Mouse (Mus musculus): Measurements from ENCODE around the gene Aunip. TPM values are rescaled to one million over a fixed set of nuclear protein-coding genes. Genes with fewer than 3 reads are reported as not detected.

The Aunip gene
- polyA plus RNA-seq, 1 experiment from 2014 or later, result 13.7 TPM

DNA sequence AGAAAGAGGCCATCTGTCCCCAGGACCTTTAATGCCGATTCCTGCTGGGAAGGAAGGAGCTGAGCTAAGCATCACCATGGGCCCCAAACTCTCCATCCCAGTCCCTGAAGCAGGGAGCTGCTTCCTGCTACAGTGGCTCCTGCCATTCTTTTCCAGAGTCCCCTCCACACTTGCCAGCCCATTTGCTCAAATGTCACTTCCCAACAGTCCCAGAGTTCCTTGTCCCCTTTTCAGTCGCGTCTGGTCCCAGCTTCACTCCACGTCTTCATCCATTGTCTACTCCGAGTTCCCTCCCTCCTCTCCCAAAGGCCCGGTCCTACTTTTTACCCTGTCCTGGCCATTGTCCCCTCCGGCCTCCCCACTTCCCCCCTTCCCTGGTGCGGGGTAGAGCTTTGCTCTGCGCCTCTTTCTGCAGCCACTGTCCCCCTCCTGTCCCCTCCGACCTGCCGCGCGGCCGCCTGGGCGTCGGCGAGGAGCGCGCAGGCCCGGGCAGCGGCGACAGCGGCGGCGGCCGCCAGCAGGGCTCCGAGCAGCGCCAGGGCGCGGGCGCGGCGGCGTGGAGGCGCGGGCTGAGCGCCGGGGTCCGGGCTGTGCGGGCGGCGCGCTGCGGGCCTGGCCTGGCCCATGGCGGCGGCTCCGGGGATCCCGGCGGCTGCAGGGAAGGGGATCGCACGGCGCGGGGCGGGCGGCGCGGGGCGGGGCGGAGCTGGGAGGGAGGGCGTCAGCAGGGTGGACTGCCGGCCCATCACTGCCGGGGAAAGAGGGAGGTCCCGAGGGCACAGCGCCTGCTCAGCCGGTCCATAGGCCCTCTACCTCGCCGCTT, 40.9 kb downstream of the Aunip start, which contains the start of gene Selenon:
Gene Selenon, minus strand, starts transcription at position 673 of the 823 bp plus-strand sequence.
- Histone ChIP-seq H3K27ac (ENCODE audit: low read length) (no peak within 1 kb of the TSS), H3K9me3 (replicated peaks; ENCODE audit: control insufficient read depth, low read length) (peaks cover 5% of the 10 kb centered on the region), H3K27me3 (ENCODE audit: control insufficient read depth, insufficient read depth, low read depth, low read length) (no peaks in the 10 kb centered on the region), H3K36me3 (ENCODE audit: control insufficient read depth, insufficient read depth) (peaks cover 5% of the 10 kb centered on the region; the same call in 1 of the 2 replicates), H3K4me3 (ENCODE audit: low read depth, low read length) (peak within 1 kb of the TSS; percentile 67), H3K9ac (ENCODE audit: low read depth, low read length) (peak within 1 kb of the TSS; percentile 69), H3K4me1 (ENCODE audit: control insufficient read depth, low read depth, low read length) (peaks cover 24% of the 10 kb centered on the region), H3K4me2 (ENCODE audit: low read depth, low read length) (peak within 1 kb of the TSS; percentile 83)
- 1% methylated on average over 66 of the region's 67 CpGs for WGBS (ENCODE audit: insufficient replicate concordance)
- peak; percentile 77 for ATAC-seq (ENCODE audit: low read depth)

DNA sequence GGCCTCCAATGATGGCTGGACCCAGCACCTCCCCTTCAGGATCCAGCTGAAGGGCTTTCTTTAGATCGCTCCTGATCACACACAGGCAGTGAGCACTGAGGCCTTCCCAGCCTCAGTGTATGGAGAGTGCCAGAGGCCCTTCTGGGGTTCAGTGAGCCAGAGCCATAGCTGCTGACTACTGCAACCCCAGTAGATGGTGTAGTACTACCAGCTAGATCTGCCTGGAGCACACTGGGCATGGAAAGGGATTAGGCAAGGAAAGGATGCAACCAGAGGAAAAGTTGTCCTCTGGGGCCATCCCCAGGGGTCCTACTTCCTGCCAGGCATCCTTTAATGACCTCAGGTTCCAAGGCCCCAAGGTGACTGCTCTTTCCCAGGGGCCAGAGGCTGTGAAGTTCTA, 42.8 kb downstream of the Aunip start:
- H3K4me1 ChIP-seq (ENCODE audit: control insufficient read depth, low read depth, low read length), result peaks cover 8% of the 10 kb centered on the region
- peaks cover 5% of the 10 kb centered on the region for H3K9me3 ChIP-seq (replicated peaks; ENCODE audit: control insufficient read depth, low read length)
- H3K27me3 ChIP-seq (ENCODE audit: control insufficient read depth, insufficient read depth, low read depth, low read length), result no peaks in the 10 kb centered on the region
- no peak for ATAC-seq (ENCODE audit: low read depth)
- H3K4me3 ChIP-seq (ENCODE audit: low read depth, low read length), result no peak overlapping the region
- no peak overlapping the region for H3K27ac ChIP-seq (ENCODE audit: low read length)
- H3K4me2 ChIP-seq (ENCODE audit: low read depth, low read length), result no peak overlapping the region
- H3K9ac ChIP-seq (ENCODE audit: low read depth, low read length), result no peak overlapping the region
- WGBS (ENCODE audit: insufficient replicate concordance), result 61% methylated on average over 1 of the region's 1 CpGs
- peaks cover 5% of the 10 kb centered on the region; the same call in 1 of the 2 replicates for H3K36me3 ChIP-seq (ENCODE audit: control insufficient read depth, insufficient read depth)

DNA sequence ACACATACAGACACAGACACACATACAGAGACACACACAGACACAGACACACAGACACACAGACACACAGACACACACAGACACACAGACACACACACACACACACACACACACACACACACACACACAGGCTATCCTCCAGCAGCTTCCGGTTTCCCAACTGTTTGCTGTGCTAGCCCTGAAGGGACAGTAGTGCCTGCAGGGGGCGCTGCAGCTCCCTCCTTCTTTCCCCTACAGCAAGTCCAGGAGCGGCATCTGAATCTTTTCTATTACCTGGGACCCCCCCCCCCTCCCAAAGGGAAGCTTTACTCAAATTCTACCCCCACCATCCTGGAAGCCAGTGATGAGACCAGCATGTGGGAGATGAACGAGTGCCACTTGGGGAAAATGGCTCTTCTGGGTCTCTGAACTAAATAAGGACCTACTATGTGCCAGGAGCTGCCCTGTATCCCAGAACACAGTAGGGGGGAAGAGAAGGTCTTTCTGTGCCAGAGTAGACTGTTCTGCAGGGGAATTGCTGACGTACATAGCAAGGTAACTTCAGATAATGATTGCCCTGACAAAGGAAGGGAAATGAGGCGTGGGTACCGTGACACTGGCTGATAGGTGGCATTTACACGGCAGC, 45.3 kb downstream of the Aunip start:
- ATAC-seq (ENCODE audit: low read depth), result no peak

DNA sequence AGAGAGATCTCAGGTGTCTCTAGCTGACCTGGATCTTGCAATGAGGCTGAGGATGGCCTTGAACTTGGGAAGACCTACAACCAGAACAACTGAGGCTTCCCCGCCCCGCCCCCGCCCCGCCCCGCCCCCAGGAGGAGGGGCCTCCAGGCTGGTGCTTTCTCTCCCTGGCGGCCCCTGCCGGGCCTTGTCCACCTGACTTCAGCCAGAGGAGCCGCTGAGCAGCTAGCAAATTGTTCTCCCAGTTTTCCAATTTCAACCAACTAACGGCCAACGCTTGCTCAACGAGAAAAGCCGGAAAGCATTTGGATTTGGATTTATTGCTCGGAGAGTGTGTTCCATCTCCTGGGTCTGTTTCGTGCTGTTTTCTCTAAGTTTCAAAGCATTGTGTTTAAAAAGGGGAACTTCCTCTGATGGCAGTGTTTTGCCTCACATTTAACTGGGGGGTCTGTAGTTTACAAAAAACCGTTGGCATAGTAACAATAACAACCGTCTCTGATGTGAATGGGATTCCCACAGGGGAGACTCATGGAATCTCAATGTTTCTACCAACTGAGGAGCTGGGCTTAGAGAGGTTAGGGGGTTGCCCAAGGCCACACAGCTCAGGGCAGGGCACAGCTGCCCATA, 46.9 kb downstream of the Aunip start:
- H3K4me1 ChIP-seq (ENCODE audit: control insufficient read depth, low read depth, low read length), result no peaks in the 10 kb centered on the region
- H3K4me3 ChIP-seq (ENCODE audit: low read depth, low read length), result no peak overlapping the region
- no peaks in the 10 kb centered on the region for H3K9me3 ChIP-seq (replicated peaks; ENCODE audit: control insufficient read depth, low read length)
- no peak overlapping the region for H3K4me2 ChIP-seq (ENCODE audit: low read depth, low read length)
- no peak overlapping the region for H3K9ac ChIP-seq (ENCODE audit: low read depth, low read length)
- no peak overlapping the region for H3K27ac ChIP-seq (ENCODE audit: low read length)
- no peaks in the 10 kb centered on the region for H3K27me3 ChIP-seq (ENCODE audit: control insufficient read depth, insufficient read depth, low read depth, low read length)
- 5% methylated on average over 16 of the region's 16 CpGs for WGBS (ENCODE audit: insufficient replicate concordance)
- no peaks in the 10 kb centered on the region for H3K36me3 ChIP-seq (ENCODE audit: control insufficient read depth, insufficient read depth)
- no peak for ATAC-seq (ENCODE audit: low read depth)

More for the DNA sequence above, 45.3 kb downstream of the Aunip start:
- no peak overlapping the region for H3K9ac ChIP-seq (ENCODE audit: low read depth, low read length)
- H3K4me3 ChIP-seq (ENCODE audit: low read depth, low read length), result no peak overlapping the region
- H3K4me2 ChIP-seq (ENCODE audit: low read depth, low read length), result no peak overlapping the region
- WGBS (ENCODE audit: insufficient replicate concordance), result 46% methylated on average over 8 of the region's 8 CpGs
- H3K36me3 ChIP-seq (ENCODE audit: control insufficient read depth, insufficient read depth), result no peaks in the 10 kb centered on the region
- H3K27ac ChIP-seq (ENCODE audit: low read length), result no peak overlapping the region
- no peaks in the 10 kb centered on the region for H3K9me3 ChIP-seq (replicated peaks; ENCODE audit: control insufficient read depth, low read length)
- no peaks in the 10 kb centered on the region for H3K27me3 ChIP-seq (ENCODE audit: control insufficient read depth, insufficient read depth, low read depth, low read length)
- H3K4me1 ChIP-seq (ENCODE audit: control insufficient read depth, low read depth, low read length), result peaks cover 6% of the 10 kb centered on the region

DNA sequence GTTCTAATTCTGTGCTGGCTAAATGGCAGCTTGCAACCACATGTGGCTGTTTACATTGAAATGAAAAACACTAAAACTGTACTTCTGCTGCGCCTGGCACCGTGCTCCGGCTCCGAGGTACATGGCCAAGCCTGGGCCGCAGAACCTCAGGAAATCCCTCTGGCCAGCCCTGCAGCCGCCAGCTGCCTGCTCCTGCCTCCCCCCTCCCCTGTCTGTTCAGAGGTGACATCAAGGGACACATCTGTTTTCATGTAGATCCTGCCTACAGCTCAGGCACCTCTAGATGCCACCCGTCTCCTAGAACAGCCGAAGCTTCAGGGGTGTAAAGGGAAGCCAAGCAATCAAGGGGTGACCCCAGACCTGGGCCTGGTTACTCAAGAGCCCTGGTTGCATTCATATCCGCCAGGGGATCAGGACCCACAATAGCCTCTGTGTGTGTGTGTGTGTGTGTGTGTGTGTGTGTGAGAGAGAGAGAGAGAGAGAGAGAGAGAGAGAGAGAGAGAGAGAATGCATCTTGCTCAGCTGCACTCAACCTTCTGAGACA, 47.8 kb downstream of the Aunip start:
- Histone ChIP-seq H3K4me2 (ENCODE audit: low read depth, low read length) (no peak overlapping the region), H3K9me3 (replicated peaks; ENCODE audit: control insufficient read depth, low read length) (no peaks in the 10 kb centered on the region), H3K4me3 (ENCODE audit: low read depth, low read length) (no peak overlapping the region), H3K27ac (ENCODE audit: low read length) (no peak overlapping the region), H3K36me3 (ENCODE audit: control insufficient read depth, insufficient read depth) (no peaks in the 10 kb centered on the region), H3K27me3 (ENCODE audit: control insufficient read depth, insufficient read depth, low read depth, low read length) (no peaks in the 10 kb centered on the region), H3K9ac (ENCODE audit: low read depth, low read length) (no peak overlapping the region), H3K4me1 (ENCODE audit: control insufficient read depth, low read depth, low read length) (no peaks in the 10 kb centered on the region)
- no peak for ATAC-seq (ENCODE audit: low read depth)
- WGBS (ENCODE audit: insufficient replicate concordance), result 35% methylated on average over 9 of the region's 9 CpGs

DNA sequence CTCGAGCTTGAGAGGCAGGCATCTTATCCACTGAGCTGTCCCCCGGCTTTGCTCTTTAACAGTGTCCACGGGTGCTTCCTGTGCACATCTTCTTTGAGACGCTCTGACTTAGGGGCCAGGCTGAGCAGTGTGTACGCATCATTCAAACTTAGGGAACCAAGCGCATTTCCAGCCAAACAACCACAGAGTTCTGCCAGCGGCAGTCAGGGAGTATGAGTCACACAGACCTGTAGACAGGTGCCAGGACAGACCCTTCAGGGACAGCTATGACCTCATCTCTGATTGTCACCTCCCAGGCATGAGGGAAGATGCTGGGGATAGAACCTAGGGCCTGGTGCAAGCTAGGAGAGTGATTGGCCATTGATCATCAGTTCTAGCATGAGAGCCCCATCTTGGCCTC, 48.4 kb downstream of the Aunip start:
- no peaks in the 10 kb centered on the region for H3K4me1 ChIP-seq (ENCODE audit: control insufficient read depth, low read depth, low read length)
- no peak overlapping the region for H3K9ac ChIP-seq (ENCODE audit: low read depth, low read length)
- H3K9me3 ChIP-seq (replicated peaks; ENCODE audit: control insufficient read depth, low read length), result no peaks in the 10 kb centered on the region
- H3K4me2 ChIP-seq (ENCODE audit: low read depth, low read length), result no peak overlapping the region
- no peaks in the 10 kb centered on the region for H3K27me3 ChIP-seq (ENCODE audit: control insufficient read depth, insufficient read depth, low read depth, low read length)
- H3K27ac ChIP-seq (ENCODE audit: low read length), result no peak overlapping the region
- no peaks in the 10 kb centered on the region for H3K36me3 ChIP-seq (ENCODE audit: control insufficient read depth, insufficient read depth)
- H3K4me3 ChIP-seq (ENCODE audit: low read depth, low read length), result no peak overlapping the region
- 43% methylated on average over 7 of the region's 7 CpGs for WGBS (ENCODE audit: insufficient replicate concordance)
- no peak for ATAC-seq (ENCODE audit: low read depth)

DNA sequence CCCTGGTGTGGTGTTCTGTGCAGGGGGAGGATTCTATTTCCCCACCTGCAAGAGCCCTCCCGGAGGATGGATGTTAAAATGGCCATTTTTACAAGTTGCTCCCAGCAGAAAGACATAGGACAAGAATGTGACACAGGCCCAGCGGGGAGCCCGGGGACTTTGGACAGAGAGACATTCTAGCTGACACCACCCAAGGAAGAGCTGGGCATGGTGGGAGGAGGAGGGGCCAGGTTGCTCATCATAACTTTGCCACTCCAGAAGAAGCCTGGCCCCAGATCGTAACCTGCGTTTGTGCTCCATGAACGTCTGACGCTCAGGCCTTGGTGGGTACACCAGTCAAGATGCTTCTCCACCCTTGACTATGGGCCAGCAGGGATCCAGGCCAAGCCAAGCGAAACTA, 49.9 kb downstream of the Aunip start:
- H3K27me3 ChIP-seq (ENCODE audit: control insufficient read depth, insufficient read depth, low read depth, low read length), result no peaks in the 10 kb centered on the region
- H3K4me2 ChIP-seq (ENCODE audit: low read depth, low read length), result no peak overlapping the region
- peaks cover 2% of the 10 kb centered on the region; the same call in 1 of the 2 replicates for H3K9me3 ChIP-seq (replicated peaks; ENCODE audit: control insufficient read depth, low read length)
- 75% methylated on average over 8 of the region's 8 CpGs for WGBS (ENCODE audit: insufficient replicate concordance)
- H3K27ac ChIP-seq (ENCODE audit: low read length), result no peak overlapping the region
- no peak overlapping the region for H3K9ac ChIP-seq (ENCODE audit: low read depth, low read length)
- no peak overlapping the region for H3K4me3 ChIP-seq (ENCODE audit: low read depth, low read length)
- no peak for ATAC-seq (ENCODE audit: low read depth)
- H3K36me3 ChIP-seq (ENCODE audit: control insufficient read depth, insufficient read depth), result 0 out of 2 replicates have a peak, but pooled peaks cover 4% of the 10 kb centered on the region
- H3K4me1 ChIP-seq (ENCODE audit: control insufficient read depth, low read depth, low read length), result no peaks in the 10 kb centered on the region

DNA sequence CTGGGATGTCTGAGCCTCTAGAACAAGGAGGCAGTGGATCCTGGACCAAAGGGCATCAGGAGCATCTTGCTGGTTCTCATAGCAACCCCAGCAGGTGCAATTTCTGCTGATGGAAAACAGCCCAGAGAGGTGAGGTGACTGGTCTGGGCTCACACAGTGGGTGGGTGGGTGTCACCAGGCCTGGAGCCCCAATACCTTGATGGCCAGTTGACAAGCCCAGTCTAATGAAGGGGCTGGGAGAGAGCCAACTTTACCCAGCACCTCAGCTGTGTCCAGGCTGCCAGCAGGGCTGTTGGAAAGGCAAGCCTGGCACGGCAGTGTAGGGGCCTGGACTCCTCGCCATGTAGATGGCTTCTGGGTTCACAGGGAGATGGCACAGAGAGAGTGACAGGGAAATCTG, 51.2 kb downstream of the Aunip start:
- Histone ChIP-seq H3K4me3 (ENCODE audit: low read depth, low read length) (no peak overlapping the region), H3K4me2 (ENCODE audit: low read depth, low read length) (no peak overlapping the region), H3K4me1 (ENCODE audit: control insufficient read depth, low read depth, low read length) (no peaks in the 10 kb centered on the region), H3K27ac (ENCODE audit: low read length) (no peak overlapping the region), H3K9ac (ENCODE audit: low read depth, low read length) (no peak overlapping the region), H3K27me3 (ENCODE audit: control insufficient read depth, insufficient read depth, low read depth, low read length) (no peaks in the 10 kb centered on the region), H3K9me3 (replicated peaks; ENCODE audit: control insufficient read depth, low read length) (peaks cover 2% of the 10 kb centered on the region; the same call in 1 of the 2 replicates), H3K36me3 (ENCODE audit: control insufficient read depth, insufficient read depth) (0 out of 2 replicates have a peak, but pooled peaks cover 4% of the 10 kb centered on the region)
- 47% methylated on average over 2 of the region's 2 CpGs for WGBS (ENCODE audit: insufficient replicate concordance)
- ATAC-seq (ENCODE audit: low read depth), result no peak
